Mouse (Mus musculus) G1E (cell line): ENCODE results near the gene Idh2. TPM values are rescaled to one million over a fixed set of nuclear protein-coding genes. Genes with fewer than 3 reads are reported as not detected.
"Not testable (repeated sequence)": the region's sequence is repeated elsewhere in the genome, so short reads cannot be mapped to it uniquely, and the experiment has no call there.

Source experiments
- ATAC-seq: 2 replicates; pipeline ENCODE4 v1.8.0; 2016; ENCODE audit warnings: mild to moderate bottlenecking; ENCODE audit not compliant: insufficient number of reproducible peaks, poor library complexity, low FRiP score, severe bottlenecking; ENCODE audit errors: extremely low read depth
- DNase-seq: peaks from one replicate; pipeline ENCODE4 v3.0.0; 2012; ENCODE audit warnings: low spot score
- H3K27me3 ChIP-seq: 2 replicates; pipeline ENCODE4 v1.6.1; 2012; ENCODE audit warnings: mild to moderate bottlenecking, low read length, inconsistent platforms; ENCODE audit not compliant: insufficient read depth
- H3K36me3 ChIP-seq: replicated peaks from 2 replicates; pipeline ENCODE3; 2012; ENCODE audit warnings: mild to moderate bottlenecking, inconsistent platforms
- H3K4me1 ChIP-seq: 2 replicates; pipeline ENCODE4 v1.6.1; 2012; ENCODE audit warnings: low read depth, low read length, inconsistent platforms, mixed read lengths; ENCODE audit not compliant: insufficient read depth
- H3K4me3 ChIP-seq: 2 replicates; pipeline ENCODE4 v1.5.1; 2012; ENCODE audit warnings: low read depth, mild to moderate bottlenecking, inconsistent platforms, low read length, moderate library complexity, mixed read lengths
- H3K9me3 ChIP-seq: replicated peaks from 2 replicates; pipeline ENCODE4 v1.6.1; 2012; ENCODE audit warnings: inconsistent platforms
- CTCF ChIP-seq: IDR thresholded peaks from 2 replicates; pipeline ENCODE4 v1.5.1; 2012; ENCODE audit warnings: low read depth, low read length, inconsistent platforms, mixed read lengths
- GATA1 ChIP-seq: IDR thresholded peaks from 2 replicates; pipeline ENCODE4 v1.6.1; 2012; ENCODE audit warnings: borderline replicate concordance, low read length, inconsistent platforms, mixed read lengths
- GATA2 ChIP-seq: IDR thresholded peaks from 2 replicates; pipeline ENCODE4 v1.6.1; 2012; ENCODE audit warnings: low read depth, low read length, inconsistent platforms, borderline replicate concordance
- POLR2AphosphoS5 ChIP-seq: IDR thresholded peaks from 2 replicates; pipeline ENCODE4 v1.6.1; 2012; ENCODE audit warnings: low read depth, low read length, inconsistent platforms; ENCODE audit not compliant: insufficient replicate concordance
- TAL1 ChIP-seq: conservative IDR thresholded peaks from 2 replicates; pipeline ENCODE4 v1.6.1; 2012; ENCODE audit warnings: low read depth, low read length, inconsistent platforms, mixed read lengths
- polyA plus RNA-seq: library from polyadenylated mRNA; stranded (reverse); fragments of >175 nt; gene quantifications from 2 replicates; pipeline ENCODE4 v1.2.3, GENCODE M21; 2012
- total RNA-seq, 2 experiments: library from RNA; stranded (forward) in 1 of 2; stranded (reverse) in 1 of 2; fragments of 200-1000 nt in 1 of 2; fragments of >200 nt in 1 of 2; fragmentation: Nextera tagmentation in 1 of 2; gene quantifications; 2 replicates each; pipeline ENCODE4 v1.2.3; 2014 to 2017

Idh2 gene
- total and polyA plus RNA-seq, 3 experiments, result 58.5 to 98.7 (median 90.0) TPM

DNA sequence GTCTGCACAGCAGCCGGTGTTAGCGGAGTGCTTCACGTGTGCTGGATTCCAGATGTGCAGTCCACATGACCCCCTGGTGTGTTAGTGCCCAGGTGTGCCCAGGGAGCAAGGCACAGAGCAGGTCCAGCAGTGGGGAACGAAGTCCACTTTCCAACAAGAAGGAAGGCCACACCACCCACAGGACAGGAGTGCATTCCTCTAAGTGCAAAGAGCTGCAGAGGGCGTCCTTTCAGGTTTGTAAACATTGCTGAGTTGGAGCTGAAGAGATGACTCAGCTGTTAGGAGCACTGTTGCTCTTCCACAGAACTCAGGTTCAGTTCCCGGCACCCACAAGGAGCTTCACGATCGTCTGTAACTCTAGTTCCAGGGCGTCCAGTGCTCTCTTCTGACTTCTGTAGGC lies 62.0 kb downstream of the Idh2 start:
- Histone ChIP-seq H3K9me3 (no peaks in the 10 kb centered on the region), H3K4me1 (peaks cover 57% of the 10 kb centered on the region), H3K36me3 (peaks cover 31% of the 10 kb centered on the region), H3K4me3 (no peak overlapping the region; the same call in 1 of the 2 replicates), H3K27me3 (no peaks in the 10 kb centered on the region)
- DNase-seq (no peak), ATAC-seq (no peak)
- TF ChIP-seq CTCF (no peak), GATA2 (no peak), POLR2AphosphoS5 (no peak), TAL1 (no peak), GATA1 (no peak)

DNA sequence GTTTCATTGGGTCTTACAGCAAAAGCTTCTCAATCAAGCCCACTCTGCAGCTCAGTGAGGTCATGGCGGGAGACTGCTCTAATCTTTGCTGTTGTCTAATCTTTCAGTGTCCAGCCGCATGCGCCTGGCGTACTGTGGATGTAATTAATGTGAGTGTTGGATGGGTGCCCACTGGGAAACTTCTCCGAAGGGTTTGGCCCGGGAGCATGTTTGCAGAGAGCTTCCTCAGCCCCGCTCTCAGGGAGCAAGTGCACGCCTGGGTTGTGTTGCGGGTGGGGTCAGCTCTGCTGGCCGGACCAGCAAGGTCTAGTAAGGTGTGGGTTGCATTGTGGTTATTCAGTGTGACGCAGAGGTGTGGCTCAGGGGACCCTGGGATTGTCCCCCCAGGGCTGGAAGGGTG lies 62.9 kb downstream of the Idh2 start:
- H3K4me1 ChIP-seq, result peaks cover 55% of the 10 kb centered on the region
- H3K9me3 ChIP-seq, result no peaks in the 10 kb centered on the region
- H3K36me3 ChIP-seq, result peaks cover 30% of the 10 kb centered on the region
- H3K4me3 ChIP-seq, result no peak overlapping the region; the same call in 1 of the 2 replicates
- no peak for DNase-seq
- H3K27me3 ChIP-seq, result no peaks in the 10 kb centered on the region
- TF ChIP-seq GATA1 (no peak), CTCF (no peak)
- no peak for ATAC-seq

DNA sequence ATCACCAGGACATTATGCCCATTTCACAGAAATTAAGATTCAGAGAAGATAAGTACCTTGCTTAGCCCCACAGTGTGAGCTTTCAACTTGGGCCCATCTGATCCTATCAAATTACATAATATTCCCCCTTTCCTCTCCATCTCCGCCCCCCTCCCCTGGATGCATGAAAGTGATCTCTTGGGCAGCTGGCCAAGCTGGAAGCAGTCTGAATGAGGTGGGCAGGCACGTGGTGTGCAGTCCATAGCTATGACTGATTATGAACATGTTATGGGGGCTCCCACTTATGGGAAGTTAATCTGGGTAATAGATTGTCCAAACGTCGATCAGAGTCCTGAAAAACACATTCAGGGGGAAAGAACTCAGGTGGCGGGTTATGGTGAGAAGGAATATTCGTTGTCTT lies 63.4 kb downstream of the Idh2 start:
- no peaks in the 10 kb centered on the region for H3K9me3 ChIP-seq
- H3K4me1 ChIP-seq, result peaks cover 53% of the 10 kb centered on the region
- DNase-seq, result no peak
- H3K27me3 ChIP-seq, result no peaks in the 10 kb centered on the region
- peaks cover 32% of the 10 kb centered on the region for H3K36me3 ChIP-seq
- no peak for TF ChIP-seq TAL1
- no peak for TF ChIP-seq GATA1
- TF ChIP-seq CTCF, result no peak
- H3K4me3 ChIP-seq, result no peak overlapping the region
- no peak for ATAC-seq

DNA sequence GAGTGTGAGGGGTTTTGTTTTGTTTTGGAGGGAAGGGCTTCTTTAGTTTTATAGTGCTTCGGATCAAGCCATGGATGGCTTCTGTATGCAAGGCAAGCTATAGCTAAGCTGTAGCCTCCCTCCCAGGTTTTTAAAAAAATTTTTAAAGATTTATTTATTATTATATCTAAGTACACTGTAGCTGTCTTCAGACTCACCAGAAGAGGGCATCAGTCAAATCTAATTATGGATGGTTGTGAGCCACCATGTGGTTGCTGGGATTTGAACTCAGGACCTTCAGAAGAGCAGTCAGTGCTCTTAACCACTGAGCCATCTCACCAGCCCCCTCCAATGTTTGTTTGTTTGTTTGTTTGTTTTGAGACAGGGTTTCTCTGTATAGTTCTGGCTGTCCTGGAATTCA lies 64.8 kb downstream of the Idh2 start:
- H3K4me1 ChIP-seq, result peaks cover 45% of the 10 kb centered on the region
- not testable (repeated sequence) for ATAC-seq, DNase-seq, H3K4me3 ChIP-seq, H3K27me3 ChIP-seq, H3K9me3 ChIP-seq
- H3K36me3 ChIP-seq, result peaks cover 33% of the 10 kb centered on the region

DNA sequence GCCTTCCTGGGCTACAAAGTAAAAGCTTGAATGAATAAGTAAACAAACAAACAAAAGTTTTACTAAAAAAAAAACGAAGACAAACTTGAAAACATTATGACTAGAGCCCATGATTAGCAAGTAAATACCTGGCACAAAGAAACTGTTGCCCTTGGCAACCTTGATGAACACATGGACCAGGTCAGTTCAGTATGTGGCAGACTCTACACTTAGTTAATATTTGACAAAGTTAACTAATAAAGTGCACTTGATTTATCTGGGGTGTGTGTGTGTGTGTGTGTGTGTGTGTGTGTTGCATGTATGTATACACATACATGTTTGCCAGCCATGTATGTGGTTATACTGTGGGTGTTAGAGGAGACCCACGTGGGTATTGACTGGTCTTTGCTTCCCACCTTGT lies 65.4 kb downstream of the Idh2 start:
- H3K27me3 ChIP-seq, result no peaks in the 10 kb centered on the region
- ATAC-seq (no peak), DNase-seq (no peak)
- H3K4me1 ChIP-seq, result peaks cover 45% of the 10 kb centered on the region
- H3K4me3 ChIP-seq, result no peak overlapping the region
- peaks cover 39% of the 10 kb centered on the region for H3K36me3 ChIP-seq
- TF ChIP-seq POLR2AphosphoS5 (no peak), GATA2 (no peak), CTCF (no peak), GATA1 (no peak), TAL1 (no peak)
- H3K9me3 ChIP-seq, result no peaks in the 10 kb centered on the region

DNA sequence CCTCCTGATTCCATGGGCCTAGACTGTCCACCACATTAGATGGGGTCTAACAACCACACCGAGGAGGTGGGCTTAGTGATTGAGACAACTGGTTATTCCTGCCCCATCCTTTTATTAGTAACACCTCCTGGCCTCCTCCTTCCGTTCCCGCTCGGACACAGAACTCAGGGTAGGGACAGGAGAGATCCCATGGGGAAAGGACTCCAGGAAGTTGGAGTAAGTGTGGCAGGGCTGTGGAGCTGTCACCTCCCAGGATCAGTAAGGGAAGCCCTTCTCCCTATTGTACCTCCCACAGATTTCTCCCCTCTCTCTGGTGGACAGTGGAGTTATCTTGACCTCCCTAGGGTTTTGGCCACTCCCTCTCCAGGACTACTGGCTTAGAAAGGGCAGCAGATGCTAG lies 68.2 kb downstream of the Idh2 start:
- H3K9me3 ChIP-seq, result no peaks in the 10 kb centered on the region
- H3K4me1 ChIP-seq, result peaks cover 37% of the 10 kb centered on the region
- TF ChIP-seq GATA1, result no peak
- no peak for TF ChIP-seq POLR2AphosphoS5
- no peak for TF ChIP-seq TAL1
- no peak for TF ChIP-seq GATA2
- no peak for TF ChIP-seq CTCF
- H3K27me3 ChIP-seq, result no peaks in the 10 kb centered on the region
- no peak for DNase-seq
- ATAC-seq, result no peak
- no peak overlapping the region for H3K4me3 ChIP-seq
- H3K36me3 ChIP-seq, result peaks cover 41% of the 10 kb centered on the region

Other genes with a start within 250 kb of the Idh2 start
- 23.9 and 28.9 TPM in 2 replicates for gene Ap3s2, start 194.7 kb downstream of the Idh2 start, total RNA-seq (2014; fragmentation: Nextera tagmentation)
- gene Ap3s2, start 194.7 kb downstream of the Idh2 start, total RNA-seq (2017), result 5.6 and 6.0 TPM in 2 replicates
- 6.8 and 7.1 TPM in 2 replicates for gene Ap3s2, start 194.7 kb downstream of the Idh2 start, polyA plus RNA-seq
- not detected in 2 replicates for gene Arpin, start 180.0 kb downstream of the Idh2 start, total RNA-seq (2014; fragmentation: Nextera tagmentation)
- 0.06 TPM in 1 of 2 replicates, not detected in the other for gene Arpin, start 180.0 kb downstream of the Idh2 start, total RNA-seq (2017)
- gene Arpin, start 180.0 kb downstream of the Idh2 start, polyA plus RNA-seq, result not detected in 2 replicates
- 25.1 and 38.6 TPM in 2 replicates for gene Zfp710, start 90.6 kb downstream of the Idh2 start, total RNA-seq (2014; fragmentation: Nextera tagmentation)
- gene Zfp710, start 90.6 kb downstream of the Idh2 start, total RNA-seq (2017), result 10.7 and 13.1 TPM in 2 replicates
- 53.7 and 54.3 TPM in 2 replicates for gene Zfp710, start 90.6 kb downstream of the Idh2 start, polyA plus RNA-seq
- 35.6 and 69.0 TPM in 2 replicates for gene Sema4b, start 71.4 kb upstream of the Idh2 start, total RNA-seq (2014; fragmentation: Nextera tagmentation)
- gene Sema4b, start 71.4 kb upstream of the Idh2 start, total RNA-seq (2017), result 21.7 and 23.9 TPM in 2 replicates
- 19.0 and 26.5 TPM in 2 replicates for gene Sema4b, start 71.4 kb upstream of the Idh2 start, polyA plus RNA-seq
- 35.2 and 44.2 TPM in 2 replicates for gene Cib1, start 117.4 kb upstream of the Idh2 start, total RNA-seq (2014; fragmentation: Nextera tagmentation)
- 82.9 and 124 TPM in 2 replicates for gene Cib1, start 117.4 kb upstream of the Idh2 start, total RNA-seq (2017)
- 43.6 and 49.6 TPM in 2 replicates for gene Cib1, start 117.4 kb upstream of the Idh2 start, polyA plus RNA-seq
- gene Gdpgp1, start 117.5 kb upstream of the Idh2 start, total RNA-seq (2014; fragmentation: Nextera tagmentation), result 10.2 and 14.1 TPM in 2 replicates
- gene Gdpgp1, start 117.5 kb upstream of the Idh2 start, total RNA-seq (2017), result 5.9 and 6.2 TPM in 2 replicates
- 3.7 and 3.8 TPM in 2 replicates for gene Gdpgp1, start 117.5 kb upstream of the Idh2 start, polyA plus RNA-seq
- 1.5 and 3.7 TPM in 2 replicates for gene Ttll13, start 131.0 kb upstream of the Idh2 start, total RNA-seq (2014; fragmentation: Nextera tagmentation)
- 0.35 and 3.3 TPM in 2 replicates for gene Ttll13, start 131.0 kb upstream of the Idh2 start, total RNA-seq (2017)
- 0.13 and 0.26 TPM in 2 replicates for gene Ttll13, start 131.0 kb upstream of the Idh2 start, polyA plus RNA-seq
- gene Ngrn, start 145.8 kb upstream of the Idh2 start, total RNA-seq (2014; fragmentation: Nextera tagmentation), result 40.6 and 61.3 TPM in 2 replicates
- 76.2 and 82.7 TPM in 2 replicates for gene Ngrn, start 145.8 kb upstream of the Idh2 start, total RNA-seq (2017)
- gene Ngrn, start 145.8 kb upstream of the Idh2 start, polyA plus RNA-seq, result 41.9 and 43.6 TPM in 2 replicates
- 50.7 and 77.5 TPM in 2 replicates for gene Vps33b, start 154.3 kb upstream of the Idh2 start, total RNA-seq (2014; fragmentation: Nextera tagmentation)
- 29.7 and 33.2 TPM in 2 replicates for gene Vps33b, start 154.3 kb upstream of the Idh2 start, total RNA-seq (2017)
- gene Vps33b, start 154.3 kb upstream of the Idh2 start, polyA plus RNA-seq, result 4.1 and 4.3 TPM in 2 replicates
- 188 and 229 TPM in 2 replicates for gene Prc1, start 179.1 kb upstream of the Idh2 start, total RNA-seq (2014; fragmentation: Nextera tagmentation)
- 158 and 161 TPM in 2 replicates for gene Prc1, start 179.1 kb upstream of the Idh2 start, total RNA-seq (2017)
- gene Prc1, start 179.1 kb upstream of the Idh2 start, polyA plus RNA-seq, result 13.4 and 14.6 TPM in 2 replicates
- gene Rccd1, start 209.1 kb upstream of the Idh2 start, total RNA-seq (2014; fragmentation: Nextera tagmentation), result 22.7 and 25.8 TPM in 2 replicates
- gene Rccd1, start 209.1 kb upstream of the Idh2 start, total RNA-seq (2017), result 27.8 and 28.7 TPM in 2 replicates
- 12.5 and 14.3 TPM in 2 replicates for gene Rccd1, start 209.1 kb upstream of the Idh2 start, polyA plus RNA-seq
- gene Unc45a, start 225.6 kb upstream of the Idh2 start, total RNA-seq (2014; fragmentation: Nextera tagmentation), result 14.9 and 19.9 TPM in 2 replicates
- 24.1 and 27.1 TPM in 2 replicates for gene Unc45a, start 225.6 kb upstream of the Idh2 start, total RNA-seq (2017)
- gene Unc45a, start 225.6 kb upstream of the Idh2 start, polyA plus RNA-seq, result 37.4 and 39.0 TPM in 2 replicates
- 64.8 and 66.3 TPM in 2 replicates for gene Hddc3, start 227.7 kb upstream of the Idh2 start, total RNA-seq (2014; fragmentation: Nextera tagmentation)
- gene Hddc3, start 227.7 kb upstream of the Idh2 start, total RNA-seq (2017), result 114 and 124 TPM in 2 replicates
- gene Hddc3, start 227.7 kb upstream of the Idh2 start, polyA plus RNA-seq, result 48.9 and 55.0 TPM in 2 replicates